Mouse (Mus musculus) liver, embryonic 15.5 days (tissue): Measurements from ENCODE around the gene Aym1. TPM values are rescaled to one million over a fixed set of nuclear protein-coding genes. Genes with fewer than 3 reads are reported as not detected.
"Not testable (repeated sequence)": the region's sequence is repeated elsewhere in the genome, so short reads cannot be mapped to it uniquely, and the experiment has no call there.

Source experiments
- ATAC-seq: fragments of 200-750 bp; cut with Nextera tagmentation; 2 replicates; pipeline ENCODE4 v1.8.0; 2017; ENCODE audit warnings: moderate number of reproducible peaks, mild to moderate bottlenecking, moderate library complexity; ENCODE audit not compliant: insufficient read depth
- H3K27ac ChIP-seq: fragments of 300-500 bp; sonication (generic); replicated peaks from 2 replicates; pipeline ENCODE4 v1.5.1; 2015; ENCODE audit warnings: mild to moderate bottlenecking, inconsistent platforms
- H3K27me3 ChIP-seq: fragments of 300-500 bp; sonication (generic); 2 replicates; pipeline ENCODE4 v1.6.1; 2015; ENCODE audit warnings: mild to moderate bottlenecking, inconsistent platforms
- H3K36me3 ChIP-seq: fragments of 300-500 bp; sonication (generic); replicated peaks from 2 replicates; pipeline ENCODE4 v1.6.1; 2015; ENCODE audit warnings: moderate library complexity, mild to moderate bottlenecking, inconsistent platforms
- H3K4me1 ChIP-seq: fragments of 300-500 bp; sonication (generic); replicated peaks from 2 replicates; pipeline ENCODE4 v1.6.1; 2015; ENCODE audit warnings: inconsistent platforms
- H3K4me2 ChIP-seq: fragments of 300-500 bp; sonication (generic); 2 replicates; pipeline ENCODE4 v1.6.1; 2015; ENCODE audit warnings: moderate library complexity, mild to moderate bottlenecking, inconsistent platforms
- H3K4me3 ChIP-seq: fragments of 300-500 bp; sonication (generic); replicated peaks from 2 replicates; pipeline ENCODE4 v1.5.1; 2015; ENCODE audit warnings: mild to moderate bottlenecking, inconsistent platforms
- H3K9ac ChIP-seq: fragments of 300-500 bp; sonication (generic); 2 replicates; pipeline ENCODE4 v1.6.1; 2015; ENCODE audit warnings: moderate library complexity, mild to moderate bottlenecking, inconsistent platforms
- H3K9me3 ChIP-seq: fragments of 300-500 bp; sonication (generic); replicated peaks from 2 replicates; pipeline ENCODE4 v1.6.1; 2016; ENCODE audit warnings: inconsistent platforms
- WGBS: fragments of 180-500 bp; shearing (Covaris S2); methylation state at CpG from one replicate; pipeline ENCODE4 v1.1.7; 2015; ENCODE audit warnings: mixed read lengths; ENCODE audit not compliant: insufficient replicate concordance; 5-methylcytosine and 5-hydroxymethylcytosine counted together
- polyA plus RNA-seq: library from polyadenylated mRNA; unstranded; fragments of >200 nt; fragmentation: Nextera tagmentation; extraction: Ambion mirVana; gene quantifications from 2 replicates; pipeline ENCODE4 v1.2.1, GENCODE M21; 2015

The Aym1 gene
- polyA plus RNA-seq, 1 experiment from 2014 or later, result not detected

DNA sequence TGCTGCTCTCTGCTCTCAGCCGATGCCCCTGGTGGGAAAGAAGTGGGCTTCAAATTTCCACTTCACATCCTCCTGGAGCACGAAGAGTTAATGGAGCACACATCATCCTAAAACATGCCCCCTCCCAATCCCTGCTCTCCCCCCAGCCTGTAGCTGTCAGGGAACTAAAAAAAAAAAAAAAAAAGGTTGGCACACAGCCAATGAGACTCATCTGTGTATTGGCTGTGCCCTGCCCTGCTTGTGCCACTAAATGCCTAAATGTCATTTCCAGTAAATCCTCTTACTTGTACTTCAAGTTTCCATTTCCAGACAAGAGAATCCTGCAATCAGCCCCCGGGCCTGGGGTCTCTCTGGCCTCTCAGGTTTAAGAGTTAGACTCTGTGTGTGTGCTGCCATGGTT, 562 bp downstream of the Aym1 start:
- no peak overlapping the region for H3K9ac ChIP-seq
- no peak for ATAC-seq
- no peaks in the 10 kb centered on the region for H3K9me3 ChIP-seq
- H3K27me3 ChIP-seq, result peaks cover 21% of the 10 kb centered on the region; the same call in 1 of the 2 replicates
- no peak overlapping the region for H3K4me3 ChIP-seq
- H3K4me2 ChIP-seq, result no peak overlapping the region
- no peaks in the 10 kb centered on the region for H3K36me3 ChIP-seq
- WGBS, result 39% methylated on average over 3 of the region's 3 CpGs
- no peaks in the 10 kb centered on the region for H3K4me1 ChIP-seq
- H3K27ac ChIP-seq, result no peak overlapping the region

DNA sequence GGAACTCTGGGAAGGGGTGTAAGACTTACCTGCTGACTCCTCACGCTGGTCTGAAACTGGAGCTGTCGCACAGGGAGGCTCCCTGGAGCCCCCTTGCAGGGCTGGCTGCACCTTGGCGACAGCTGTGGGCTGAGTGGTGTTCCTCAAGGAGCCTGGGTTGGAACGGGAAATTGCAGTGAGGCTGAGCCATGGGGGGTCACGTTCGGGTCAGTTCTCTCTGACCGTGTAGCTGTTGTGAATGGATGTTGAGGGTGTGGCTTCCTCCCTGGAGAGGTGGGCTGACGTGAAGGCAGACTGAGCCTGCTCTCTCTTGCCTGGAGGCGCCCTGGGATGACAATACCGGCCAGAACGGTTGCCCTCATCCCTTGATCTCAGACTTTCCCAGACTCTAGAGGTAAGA, 1.7 kb downstream of the Aym1 start:
- Histone ChIP-seq H3K4me3 (no peak overlapping the region), H3K27me3 (peaks cover 11% of the 10 kb centered on the region; the same call in 1 of the 2 replicates), H3K36me3 (no peaks in the 10 kb centered on the region), H3K4me1 (no peaks in the 10 kb centered on the region), H3K27ac (no peak overlapping the region), H3K4me2 (no peak overlapping the region), H3K9ac (no peak overlapping the region), H3K9me3 (no peaks in the 10 kb centered on the region)
- 15% methylated on average over 11 of the region's 11 CpGs for WGBS
- no peak for ATAC-seq

DNA sequence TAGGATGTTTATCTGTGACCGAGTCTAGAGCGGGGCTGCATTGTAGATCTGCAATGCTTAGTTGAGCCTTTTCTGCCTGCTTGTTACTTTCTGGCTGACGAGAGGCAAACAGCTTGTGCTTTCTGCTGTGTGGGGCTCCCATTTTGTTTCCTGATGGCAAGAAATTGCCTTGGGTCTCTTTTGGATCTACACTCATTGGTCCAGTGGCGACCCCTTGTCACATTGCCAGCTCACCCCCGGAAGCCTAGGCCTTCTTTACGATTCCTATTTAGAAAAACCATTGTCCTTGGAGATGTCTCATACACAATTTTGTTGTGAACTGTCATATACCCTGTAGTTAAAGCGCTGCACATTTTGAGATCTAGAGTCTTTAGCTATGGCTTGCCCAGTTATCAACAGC, 4.2 kb downstream of the Aym1 start:
- WGBS, result 56% methylated on average over 7 of the region's 7 CpGs
- Histone ChIP-seq H3K4me3 (no peak overlapping the region), H3K36me3 (no peaks in the 10 kb centered on the region), H3K9ac (no peak overlapping the region), H3K27ac (no peak overlapping the region), H3K4me2 (no peak overlapping the region), H3K27me3 (peaks cover 12% of the 10 kb centered on the region), H3K4me1 (no peaks in the 10 kb centered on the region), H3K9me3 (no peaks in the 10 kb centered on the region)
- no peak for ATAC-seq

DNA sequence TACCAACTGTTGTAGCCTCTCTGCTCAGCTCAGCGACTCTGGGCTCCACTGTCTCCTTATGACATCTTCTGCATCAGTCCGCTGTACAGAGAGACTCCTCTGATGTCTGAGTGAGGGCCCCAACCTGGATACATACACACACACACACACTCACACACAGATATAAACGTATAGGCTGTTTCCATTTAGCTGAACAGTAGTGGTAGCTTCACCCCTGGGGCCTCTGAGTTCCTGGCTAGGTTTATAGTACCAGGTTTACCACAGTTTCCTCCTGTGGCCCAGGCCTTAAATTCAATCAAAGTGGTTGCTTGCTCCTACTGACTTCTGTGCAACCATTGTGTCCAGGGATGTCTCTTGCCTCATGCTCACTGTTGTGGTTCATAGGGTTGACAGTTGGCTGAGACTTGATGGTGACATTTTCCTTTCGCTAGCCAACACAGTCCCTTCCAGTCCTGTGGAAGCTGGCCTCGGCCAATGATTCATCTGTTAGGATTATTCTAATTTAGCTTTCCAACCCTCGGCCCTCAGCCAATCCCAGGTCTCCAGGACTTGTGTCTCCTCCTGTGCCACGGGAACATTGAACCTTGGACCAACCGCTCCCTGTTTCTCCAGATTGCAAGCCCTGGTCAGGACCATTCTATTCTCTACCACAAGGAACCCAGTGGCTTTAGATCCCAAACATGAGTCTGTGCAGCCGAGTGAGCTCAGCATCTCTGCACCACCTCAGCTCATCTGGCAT, 5.3 kb downstream of the Aym1 start:
- H3K4me1 ChIP-seq, result no peaks in the 10 kb centered on the region
- no peaks in the 10 kb centered on the region for H3K9me3 ChIP-seq
- H3K36me3 ChIP-seq, result no peaks in the 10 kb centered on the region
- no peak for ATAC-seq
- H3K4me3 ChIP-seq, result no peak overlapping the region
- peaks cover 14% of the 10 kb centered on the region for H3K27me3 ChIP-seq
- 52% methylated on average over 9 of the region's 9 CpGs for WGBS
- H3K9ac ChIP-seq, result no peak overlapping the region
- no peak overlapping the region for H3K4me2 ChIP-seq
- H3K27ac ChIP-seq, result no peak overlapping the region

DNA sequence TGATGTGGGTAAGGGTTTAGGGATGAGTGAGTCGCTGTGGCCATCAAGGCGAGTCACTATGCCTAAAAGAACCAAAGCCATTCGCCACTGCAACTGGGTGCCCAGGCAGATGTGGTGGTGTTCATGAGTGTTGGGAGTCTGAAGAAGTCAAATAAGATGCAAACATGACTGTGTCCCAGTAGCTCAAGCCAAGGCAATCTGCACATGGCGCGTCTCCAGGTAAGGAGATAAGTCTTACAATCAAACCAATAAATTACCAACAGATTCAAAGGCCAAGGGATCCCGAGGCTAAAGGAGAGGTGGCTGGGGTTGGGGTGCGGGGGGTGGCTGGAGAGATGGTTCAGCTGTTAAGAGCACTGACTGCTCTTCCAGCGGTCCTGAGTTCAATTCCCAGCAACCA, 6.1 kb downstream of the Aym1 start:
- no peak overlapping the region for H3K4me2 ChIP-seq
- H3K27ac ChIP-seq, result no peak overlapping the region
- no peak for ATAC-seq
- H3K36me3 ChIP-seq, result no peaks in the 10 kb centered on the region
- no peak overlapping the region for H3K9ac ChIP-seq
- no peaks in the 10 kb centered on the region for H3K4me1 ChIP-seq
- H3K9me3 ChIP-seq, result no peaks in the 10 kb centered on the region
- no peak overlapping the region for H3K4me3 ChIP-seq
- WGBS, result 62% methylated on average over 8 of the region's 8 CpGs
- H3K27me3 ChIP-seq, result peaks cover 14% of the 10 kb centered on the region

DNA sequence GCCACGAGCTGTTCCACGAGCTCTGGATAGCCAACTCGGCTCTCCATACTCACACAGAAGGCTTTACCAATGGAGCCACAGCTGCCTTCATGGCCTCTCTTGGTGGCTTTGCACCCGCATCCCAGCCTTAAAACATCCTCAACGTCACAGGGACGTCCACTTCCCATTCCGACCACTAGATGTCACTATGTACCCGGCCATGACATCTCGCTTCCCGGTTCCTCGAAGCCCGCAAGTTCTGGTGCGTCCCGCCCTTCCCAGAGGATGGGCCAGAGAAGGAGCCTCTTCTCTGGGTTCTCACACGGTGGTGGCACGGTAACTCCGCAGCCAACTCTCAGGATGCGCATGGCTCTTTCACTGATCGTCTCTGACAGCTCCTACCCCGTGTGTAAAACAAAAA, 8.8 kb downstream of the Aym1 start:
- Histone ChIP-seq H3K4me1 (no peaks in the 10 kb centered on the region), H3K9me3 (no peaks in the 10 kb centered on the region), H3K9ac (no peak overlapping the region), H3K36me3 (no peaks in the 10 kb centered on the region), H3K27me3 (peaks cover 8% of the 10 kb centered on the region), H3K4me2 (no peak overlapping the region), H3K4me3 (no peak overlapping the region), H3K27ac (no peak overlapping the region)
- 4% methylated on average over 20 of the region's 20 CpGs for WGBS
- ATAC-seq, result no peak

DNA sequence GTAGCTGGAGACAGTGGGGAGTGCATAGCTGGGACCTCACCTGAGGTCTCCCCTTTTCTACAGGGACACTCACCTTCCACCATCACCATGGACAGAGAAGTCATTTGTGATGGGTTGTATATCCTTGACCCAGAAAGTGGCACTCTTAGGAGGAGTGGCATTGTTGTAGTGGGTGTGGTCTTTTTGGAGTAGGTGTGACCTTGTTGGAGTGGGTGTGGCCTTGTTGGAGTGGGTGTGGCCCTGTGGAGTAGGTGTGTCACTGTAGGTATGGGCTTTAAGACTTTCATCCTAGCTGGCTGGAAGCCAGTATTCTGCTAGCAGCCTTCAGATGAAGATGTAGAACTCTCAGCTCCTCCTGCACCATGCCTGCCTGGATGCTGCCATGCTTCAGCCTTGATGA, 10.6 kb downstream of the Aym1 start:
- not testable (repeated sequence) for H3K4me2 ChIP-seq, H3K9ac ChIP-seq, H3K27ac ChIP-seq, ATAC-seq, H3K9me3 ChIP-seq, H3K4me3 ChIP-seq, H3K4me1 ChIP-seq, H3K36me3 ChIP-seq
- H3K27me3 ChIP-seq, result peaks cover 17% of the 10 kb centered on the region

DNA sequence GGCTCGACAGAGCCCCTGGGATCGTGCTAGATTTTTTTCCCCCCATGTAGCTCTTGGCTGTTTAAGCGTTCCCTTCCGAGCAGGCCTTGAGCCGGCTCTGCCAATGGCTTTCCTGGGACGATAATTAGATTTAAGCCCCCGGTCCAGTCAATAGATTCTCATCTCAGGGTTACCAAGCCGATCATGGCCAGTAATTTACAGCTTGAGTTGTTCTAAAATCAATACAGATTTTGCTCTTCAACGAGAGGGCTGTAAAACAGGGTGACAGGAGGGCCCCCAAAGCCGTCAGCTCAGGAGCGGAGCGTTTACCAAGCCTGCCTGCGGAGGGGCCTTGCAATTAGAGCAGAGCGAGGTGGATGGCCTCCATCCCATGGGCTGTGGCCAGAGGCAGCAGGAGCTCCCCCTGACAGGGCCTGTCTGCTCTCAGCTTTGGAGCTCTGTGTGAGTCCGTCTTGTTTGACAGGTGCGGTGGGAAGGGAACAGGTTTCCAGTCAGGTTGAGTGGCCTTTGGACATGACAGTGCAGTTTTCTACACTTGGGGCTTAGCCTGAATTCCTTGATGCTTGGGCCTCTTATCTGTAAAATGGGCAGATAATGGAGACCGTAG, 12.3 kb downstream of the Aym1 start:
- H3K4me1 ChIP-seq, result no peaks in the 10 kb centered on the region
- H3K36me3 ChIP-seq, result no peaks in the 10 kb centered on the region
- no peak for ATAC-seq
- H3K9ac ChIP-seq, result no peak overlapping the region
- peaks cover 26% of the 10 kb centered on the region for H3K27me3 ChIP-seq
- no peaks in the 10 kb centered on the region for H3K9me3 ChIP-seq
- WGBS, result 65% methylated on average over 17 of the region's 17 CpGs
- H3K4me2 ChIP-seq, result no peak overlapping the region
- no peak overlapping the region for H3K27ac ChIP-seq
- no peak overlapping the region for H3K4me3 ChIP-seq

DNA sequence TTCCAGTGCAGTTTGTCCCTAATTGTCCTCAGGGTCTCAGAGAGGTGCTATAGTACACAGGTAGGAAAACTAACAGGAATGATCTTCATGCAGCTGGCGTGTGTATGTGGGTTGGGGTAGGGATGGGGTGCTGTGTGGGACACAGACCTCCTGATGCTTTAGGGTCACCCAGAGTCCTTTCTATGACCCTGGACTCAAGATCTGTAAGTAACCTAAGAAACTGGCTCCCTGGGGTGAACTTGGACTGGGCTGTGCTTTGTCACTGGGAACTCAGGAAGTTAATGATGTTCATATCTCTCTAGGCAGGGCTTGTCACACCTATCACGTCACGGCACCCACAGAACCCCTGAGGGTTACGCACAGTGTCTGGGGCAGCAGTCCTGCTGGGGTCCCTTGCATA, 15.4 kb downstream of the Aym1 start:
- 39% methylated on average over 4 of the region's 4 CpGs for WGBS
- Histone ChIP-seq H3K9ac (no peak overlapping the region), H3K4me2 (no peak overlapping the region), H3K4me3 (no peak overlapping the region), H3K27me3 (peaks cover 18% of the 10 kb centered on the region; the same call in 1 of the 2 replicates), H3K27ac (no peak overlapping the region), H3K4me1 (no peaks in the 10 kb centered on the region), H3K9me3 (no peaks in the 10 kb centered on the region), H3K36me3 (no peaks in the 10 kb centered on the region)
- no peak for ATAC-seq

DNA sequence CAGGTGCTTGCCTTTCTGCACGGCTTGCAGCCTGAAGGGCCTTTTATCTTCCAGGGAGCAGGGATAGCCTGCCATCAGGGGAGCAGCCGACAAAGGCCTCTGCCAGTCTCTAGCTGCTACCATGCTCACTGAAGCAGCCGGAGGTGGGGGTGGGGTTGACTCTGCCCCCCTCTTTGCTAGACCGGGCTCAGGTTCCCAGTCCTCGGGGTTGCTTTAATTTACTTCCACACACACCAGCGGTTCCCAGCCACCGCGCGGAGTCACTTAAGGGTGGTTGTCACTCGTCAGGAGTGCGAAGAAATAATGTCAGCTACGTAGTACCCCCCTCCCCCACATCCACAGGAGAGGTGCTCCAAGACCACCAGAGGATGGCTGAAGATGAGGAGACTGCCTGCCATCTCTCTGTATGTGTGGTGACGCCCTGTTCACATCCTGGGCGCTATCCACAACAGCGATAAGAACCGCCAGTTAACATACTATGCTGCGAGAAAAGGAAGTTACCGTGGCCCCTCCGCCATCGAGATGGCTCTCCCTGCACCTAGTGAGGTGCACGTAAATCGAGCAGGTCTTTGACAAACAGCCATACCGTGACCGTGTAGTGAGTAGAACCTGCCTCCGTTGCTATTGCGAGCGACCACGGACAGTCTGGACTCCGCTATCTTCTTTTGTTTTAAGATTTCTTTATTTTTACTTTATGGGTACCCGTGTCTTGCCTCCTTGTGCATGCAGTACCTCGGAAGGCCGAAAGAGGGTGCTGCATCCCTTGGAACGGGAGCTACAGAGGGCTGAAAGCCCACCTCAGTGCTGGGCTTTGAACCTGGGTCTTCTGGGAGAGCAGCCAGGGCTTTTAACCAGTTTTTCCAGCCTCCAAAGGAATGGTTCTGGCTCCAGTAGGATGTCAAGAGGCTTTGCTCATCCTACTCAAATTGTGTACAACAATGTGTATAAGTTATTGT, 16.2 kb downstream of the Aym1 start:
- WGBS, result 5% methylated on average over 33 of the region's 33 CpGs
- H3K9ac ChIP-seq, result no peak overlapping the region
- no peak for ATAC-seq
- no peak overlapping the region for H3K4me3 ChIP-seq
- peaks cover 18% of the 10 kb centered on the region; the same call in 1 of the 2 replicates for H3K27me3 ChIP-seq
- H3K9me3 ChIP-seq, result no peaks in the 10 kb centered on the region
- no peak overlapping the region for H3K4me2 ChIP-seq
- no peaks in the 10 kb centered on the region for H3K4me1 ChIP-seq
- H3K36me3 ChIP-seq, result no peaks in the 10 kb centered on the region
- H3K27ac ChIP-seq, result no peak overlapping the region

DNA sequence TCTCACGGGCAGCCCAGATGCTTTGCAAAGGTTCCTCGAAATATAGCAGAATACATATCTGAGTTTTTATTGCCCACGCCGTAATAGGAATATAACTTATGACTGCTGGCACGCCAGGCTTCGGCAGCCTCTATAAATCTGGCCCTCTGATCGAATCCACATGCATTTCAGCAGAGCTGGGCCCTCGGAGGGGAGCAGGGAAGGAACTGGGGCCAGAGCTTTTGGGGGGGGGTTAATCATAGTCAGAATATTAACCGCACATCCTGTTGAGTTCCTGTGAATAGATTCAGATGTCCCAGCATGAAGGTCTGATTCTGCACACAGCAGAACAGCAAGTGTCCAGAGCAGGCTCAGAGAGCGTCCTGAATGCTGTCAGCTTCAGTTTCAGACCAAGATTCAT, 17.2 kb downstream of the Aym1 start:
- Histone ChIP-seq H3K36me3 (no peaks in the 10 kb centered on the region), H3K9me3 (no peaks in the 10 kb centered on the region), H3K27ac (no peak overlapping the region), H3K27me3 (peaks cover 18% of the 10 kb centered on the region; the same call in 1 of the 2 replicates), H3K4me1 (no peaks in the 10 kb centered on the region), H3K9ac (no peak overlapping the region), H3K4me3 (no peak overlapping the region), H3K4me2 (no peak overlapping the region)
- ATAC-seq, result no peak
- 63% methylated on average over 10 of the region's 10 CpGs for WGBS
